Mouse (Mus musculus): ENCODE results near the gene Lztr1.
A peak's percentile ranks its signal among the peaks of the same experiment; 100 is the strongest.

The Lztr1 gene

GRCm38 (mm10) chr16:17508546-17509239 lies at the start of gene Lztr1:
Gene Lztr1, plus strand, starts transcription at chr16:17508688.
- DNase-seq (ENCODE audit: low read depth, low spot score) = peak; percentile 77

GRCm38 (mm10) chr16:17460254-17460653 lies 48.2 kb upstream of the Lztr1 start:
- no peak for DNase-seq (ENCODE audit: low read depth, low spot score)

GRCm38 (mm10) chr16:17461596-17461995 lies 46.9 kb upstream of the Lztr1 start:
- no peak for DNase-seq (ENCODE audit: low read depth, low spot score)

- no peak for DNase-seq (ENCODE audit: low read depth, low spot score)
Observed at GRCm38 (mm10) chr16:17463184-17463583, 45.3 kb upstream of the Lztr1 start.

GRCm38 (mm10) chr16:17466875-17467663 lies 41.4 kb upstream of the Lztr1 start:
- DNase-seq (ENCODE audit: low read depth, low spot score) = no peak

- no peak for DNase-seq (ENCODE audit: low read depth, low spot score)
Observed at GRCm38 (mm10) chr16:17472498-17472897, 36.0 kb upstream of the Lztr1 start.

- no peak for DNase-seq (ENCODE audit: low read depth, low spot score)
Observed at GRCm38 (mm10) chr16:17474091-17474490, 34.4 kb upstream of the Lztr1 start.

- DNase-seq (ENCODE audit: low read depth, low spot score) = no peak
Observed at GRCm38 (mm10) chr16:17474761-17475160, 33.7 kb upstream of the Lztr1 start.

GRCm38 (mm10) chr16:17475326-17475725 lies 33.2 kb upstream of the Lztr1 start:
- DNase-seq (ENCODE audit: low read depth, low spot score) = no peak

- no peak for DNase-seq (ENCODE audit: low read depth, low spot score)
Observed at GRCm38 (mm10) chr16:17478331-17478943, 30.1 kb upstream of the Lztr1 start.

- no peak for DNase-seq (ENCODE audit: low read depth, low spot score)
Observed at GRCm38 (mm10) chr16:17481465-17481864, 27.0 kb upstream of the Lztr1 start.

GRCm38 (mm10) chr16:17486505-17486904 lies 22.0 kb upstream of the Lztr1 start:
- no peak for DNase-seq (ENCODE audit: low read depth, low spot score)

- no peak for DNase-seq (ENCODE audit: low read depth, low spot score)
Observed at GRCm38 (mm10) chr16:17488478-17489468, 19.7 kb upstream of the Lztr1 start.

- no peak for DNase-seq (ENCODE audit: low read depth, low spot score)
Observed at GRCm38 (mm10) chr16:17489469-17490111, 18.9 kb upstream of the Lztr1 start, which contains the start of gene Aifm3. Gene Aifm3, plus strand, starts transcription at chr16:17489611.

GRCm38 (mm10) chr16:17491154-17491553 lies 17.3 kb upstream of the Lztr1 start:
- DNase-seq (ENCODE audit: low read depth, low spot score) = no peak

GRCm38 (mm10) chr16:17491896-17492561 lies 16.5 kb upstream of the Lztr1 start:
- DNase-seq (ENCODE audit: low read depth, low spot score) = no peak

GRCm38 (mm10) chr16:17496499-17497305 lies 11.8 kb upstream of the Lztr1 start:
- DNase-seq (ENCODE audit: low read depth, low spot score) = no peak

- DNase-seq (ENCODE audit: low read depth, low spot score) = no peak
Observed at GRCm38 (mm10) chr16:17499249-17499883, 9.1 kb upstream of the Lztr1 start.

- no peak for DNase-seq (ENCODE audit: low read depth, low spot score)
Observed at GRCm38 (mm10) chr16:17502681-17503080, 5.8 kb upstream of the Lztr1 start.
